Mouse (Mus musculus) liver, embryonic 14.5 days (tissue): ENCODE data around the gene Strbp.

ENCODE experiments used
- CTCF ChIP-seq: IDR thresholded peaks from 2 replicates; pipeline ENCODE4 v1.5.1; 2016; ENCODE audit warnings: antibody characterized with exemption, low read depth, control low read depth
- EP300 ChIP-seq: IDR thresholded peaks from 2 replicates; pipeline ENCODE4 v1.6.1; 2016; ENCODE audit warnings: antibody characterized with exemption, low read depth

- TF ChIP-seq CTCF (no peak), EP300 (no peak)
Measured at GRCm38 (mm10) chr2:37708835-37709234, 5.2 kb upstream of the Strbp start.
